In genomic region chr1:71673398-71673910, GRCm38 (mm10) we compare ENCODE assay signal across 14 mouse cellular contexts. TPM values are rescaled to one million over a fixed set of nuclear protein-coding genes. Genes with fewer than 3 reads are reported as not detected.
DNase-seq lines count a peak whose midpoint lies in the region; ATAC-seq and TF ChIP-seq lines count a peak whose summit lies in the region.
"Had no signal": no experiment of that assay in that cellular context is flagged by ENCODE, and none has a peak within 500 bp of the region (broad histone marks: within the 10 kb centered on the region; RNA-seq: fewer than 3 reads in every experiment).

No protein-coding gene starts in this region.

- no peaks in the 10 kb centered on the region for H3K27me3 ChIP-seq in forebrain, embryonic 12.5 days
- H3K27me3 ChIP-seq in limb, embryonic 12.5 days: no peaks in the 10 kb centered on the region
- H3K27me3 ChIP-seq: Patski had no signal

- no peaks in the 10 kb centered on the region for H3K36me3 ChIP-seq in forebrain, embryonic 12.5 days (replicated peaks)
- H3K36me3 ChIP-seq in limb, embryonic 12.5 days: no peaks in the 10 kb centered on the region

- no peaks in the 10 kb centered on the region for H3K9me3 ChIP-seq in forebrain, embryonic 12.5 days
- H3K9me3 ChIP-seq in limb, embryonic 12.5 days: no peaks in the 10 kb centered on the region

- peak; percentile 93 for ATAC-seq in forebrain, embryonic 12.5 days (ENCODE audit: low FRiP score)
- peak; percentile 47; the same call in 1 of the 2 replicates for ATAC-seq in limb, embryonic 12.5 days (ENCODE audit: insufficient number of reproducible peaks, insufficient read depth, low FRiP score, low TSS enrichment, low read depth)
- ATAC-seq: lung, postnatal 0 days; Patski had no signal

- 0 out of 2 replicates have a peak overlapping the region, but pooled peaks have one; percentile 15 for H3K4me2 ChIP-seq in forebrain, embryonic 12.5 days
- no peak overlapping the region for H3K4me2 ChIP-seq in limb, embryonic 12.5 days

- H3K4me1 ChIP-seq in forebrain, embryonic 12.5 days: peaks cover 11% of the 10 kb centered on the region
- peaks cover 3% of the 10 kb centered on the region; the same call in 1 of the 2 replicates for H3K4me1 ChIP-seq in limb, embryonic 12.5 days (replicated peaks)

- H3K9ac ChIP-seq in forebrain, embryonic 12.5 days: no peak overlapping the region
- H3K9ac ChIP-seq in limb, embryonic 12.5 days (replicated peaks): no peak overlapping the region

- H3K4me3 ChIP-seq in layer of hippocampus, adult 2 months: no peak overlapping the region
- no peak overlapping the region for H3K4me3 ChIP-seq in forebrain, embryonic 12.5 days (replicated peaks)
- H3K4me3 ChIP-seq in limb, embryonic 12.5 days (replicated peaks): no peak overlapping the region

- no peak overlapping the region for H3K27ac ChIP-seq in layer of hippocampus, adult 2 months
- no peak overlapping the region for H3K27ac ChIP-seq in forebrain, embryonic 12.5 days
- H3K27ac ChIP-seq in limb, embryonic 12.5 days: peak overlapping the region; percentile 62

- 4% methylated on average over 3 of the region's 3 CpGs for WGBS in forebrain, embryonic 12.5 days
- 8% methylated on average over 3 of the region's 3 CpGs for WGBS in limb, embryonic 12.5 days

- no peak for TF ChIP-seq CTCF in layer of hippocampus, adult 2 months (conservative IDR thresholded peaks at IDR 0.05)

- DNase-seq in layer of hippocampus, adult 11-12 months (ENCODE audit: low spot score): peak; percentile 6
- DNase-seq in layer of hippocampus, adult 2 months (ENCODE audit: low spot score in 2 of 2): no peak
- peak; percentile 13 for DNase-seq in retina, embryonic 14.5 days (ENCODE audit: low spot score)
- DNase-seq in testis, postnatal 10 days (ENCODE audit: low spot score): no peak
- no peak for DNase-seq in adrenal gland, postnatal 36 days
- no peak for DNase-seq in urinary bladder, postnatal 14 days (ENCODE audit: low spot score)
- DNase-seq: gastrocnemius, postnatal 25 days; kidney, postnatal 36 days; left cerebral cortex, postnatal 4 days; thymus, postnatal 4 days had no signal

RNA-seq across cellular contexts. Expression of gene Fn1, which starts 20.5 kb away (rescaled TPM):
- total RNA-seq in layer of hippocampus, adult 2 months (2021): 10 to 100 TPM; 38.7 to 53.6 TPM
- polyA plus RNA-seq in forebrain, embryonic 12.5 days (2016; fragmentation: Nextera tagmentation; extraction: Ambion mirVana): 93.2 and 96.6 TPM in 2 replicates
- polyA plus RNA-seq in limb, embryonic 12.5 days (2016; fragmentation: Nextera tagmentation; extraction: Ambion mirVana): 187 and 197 TPM in 2 replicates
- total RNA-seq in adrenal gland, postnatal 36 days (2021): 100 to 1,000 TPM in 1 of 2 experiments, 10 to 100 TPM in 1; 55.8 to 113 TPM

Comparison
In these comparisons a context has a peak if more than half of its experiments do, and no peak if none do; other contexts are left out.
1. DNase-seq: peak in layer of hippocampus, adult 11-12 months (single experiment) and retina, embryonic 14.5 days (single experiment); none in layer of hippocampus, adult 2 months (0 of 2), testis, postnatal 10 days (single experiment), adrenal gland, postnatal 36 days (0 of 2) and urinary bladder, postnatal 14 days (single experiment).